Mouse (Mus musculus) hindbrain, embryonic 10.5 days (tissue): ENCODE results near the gene Calm1. TPM values are rescaled to one million over a fixed set of nuclear protein-coding genes. Genes with fewer than 3 reads are reported as not detected.
"Not testable (repeated sequence)": the region's sequence is repeated elsewhere in the genome, so short reads cannot be mapped to it uniquely, and the experiment has no call there.

Source experiments
- DNase-seq: peaks from one replicate; pipeline ENCODE4 v3.0.0-alpha.2; 2017; ENCODE audit warnings: low spot score
- H3K27ac ChIP-seq: fragments of 300-500 bp; sonication (generic); 2 replicates; pipeline ENCODE4 v1.5.1; 2016; ENCODE audit warnings: mild to moderate bottlenecking, moderate library complexity
- H3K27me3 ChIP-seq: fragments of 300-500 bp; sonication (generic); 2 replicates; pipeline ENCODE4 v1.6.1; 2016; ENCODE audit warnings: mild to moderate bottlenecking; ENCODE audit not compliant: poor library complexity, insufficient read depth, severe bottlenecking
- H3K36me3 ChIP-seq: fragments of 300-500 bp; sonication (generic); 2 replicates; pipeline ENCODE4 v1.6.1; 2016; ENCODE audit warnings: mild to moderate bottlenecking, moderate library complexity
- H3K4me1 ChIP-seq: fragments of 300-500 bp; sonication (generic); replicated peaks from 2 replicates; pipeline ENCODE4 v1.6.1; 2016; ENCODE audit warnings: mild to moderate bottlenecking
- H3K4me3 ChIP-seq: fragments of 300-500 bp; sonication (generic); 2 replicates; pipeline ENCODE4 v1.5.1; 2016; ENCODE audit warnings: mild to moderate bottlenecking, moderate library complexity
- H3K9me3 ChIP-seq: fragments of 300-500 bp; sonication (generic); 2 replicates; pipeline ENCODE4 v1.6.1; 2016; ENCODE audit warnings: mild to moderate bottlenecking, moderate library complexity
- WGBS: fragments of 180-500 bp; shearing (Covaris S2); methylation state at CpG from one replicate; pipeline ENCODE4 v1.1.7; 2016; 5-methylcytosine and 5-hydroxymethylcytosine counted together
- polyA plus RNA-seq: library from polyadenylated mRNA; unstranded; fragments of >200 nt; fragmentation: Nextera tagmentation; extraction: Ambion mirVana; gene quantifications from 2 replicates; pipeline ENCODE4 v1.2.1, GENCODE M21; 2016

Calm1 gene
- polyA plus RNA-seq, 1 experiment from 2014 or later, result 1,527 TPM

DNA sequence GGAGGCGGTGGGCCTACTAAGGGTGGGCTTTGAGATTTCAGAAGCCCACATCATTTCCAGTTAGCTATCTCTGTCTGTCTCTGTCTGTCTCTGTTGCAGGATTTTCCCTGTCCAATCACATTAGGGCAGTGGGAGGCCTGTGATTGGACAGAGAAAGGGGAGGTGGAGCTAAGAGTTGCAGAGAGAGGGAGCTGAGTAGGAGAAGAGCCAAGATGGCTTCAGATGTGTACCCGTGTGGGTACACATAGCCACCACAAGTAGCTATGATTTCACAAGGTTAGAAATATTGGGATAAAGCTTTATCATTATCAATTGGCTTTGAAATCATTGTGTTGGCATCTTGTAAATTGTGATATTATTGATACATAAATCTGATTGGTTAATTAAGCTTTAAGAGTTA is 17.9 kb downstream of the Calm1 start:
- not testable (repeated sequence) for H3K36me3 ChIP-seq, H3K27me3 ChIP-seq, DNase-seq, H3K27ac ChIP-seq, H3K4me3 ChIP-seq, H3K4me1 ChIP-seq, H3K9me3 ChIP-seq
- WGBS, result 96% methylated on average over 2 of the region's 2 CpGs

DNA sequence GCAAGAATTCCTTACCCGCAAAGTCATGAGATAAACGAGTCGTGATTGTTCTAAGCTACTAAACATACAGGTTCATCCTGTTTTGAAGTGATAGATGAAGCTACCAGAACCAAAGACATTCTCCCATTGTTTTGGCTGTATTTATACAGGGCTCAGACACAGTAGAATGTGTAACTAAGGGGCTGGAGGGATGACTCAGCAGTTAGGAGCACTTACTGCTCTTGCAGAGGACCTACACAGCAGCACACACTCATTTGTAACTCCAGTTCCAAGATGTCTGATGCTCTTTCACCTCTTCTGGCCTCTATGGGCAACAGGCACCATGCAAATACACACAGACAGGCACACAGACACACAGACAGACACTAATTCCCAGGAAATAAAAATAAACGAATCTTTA is 20.8 kb downstream of the Calm1 start:
- no peak for DNase-seq
- no peaks in the 10 kb centered on the region for H3K9me3 ChIP-seq

DNA sequence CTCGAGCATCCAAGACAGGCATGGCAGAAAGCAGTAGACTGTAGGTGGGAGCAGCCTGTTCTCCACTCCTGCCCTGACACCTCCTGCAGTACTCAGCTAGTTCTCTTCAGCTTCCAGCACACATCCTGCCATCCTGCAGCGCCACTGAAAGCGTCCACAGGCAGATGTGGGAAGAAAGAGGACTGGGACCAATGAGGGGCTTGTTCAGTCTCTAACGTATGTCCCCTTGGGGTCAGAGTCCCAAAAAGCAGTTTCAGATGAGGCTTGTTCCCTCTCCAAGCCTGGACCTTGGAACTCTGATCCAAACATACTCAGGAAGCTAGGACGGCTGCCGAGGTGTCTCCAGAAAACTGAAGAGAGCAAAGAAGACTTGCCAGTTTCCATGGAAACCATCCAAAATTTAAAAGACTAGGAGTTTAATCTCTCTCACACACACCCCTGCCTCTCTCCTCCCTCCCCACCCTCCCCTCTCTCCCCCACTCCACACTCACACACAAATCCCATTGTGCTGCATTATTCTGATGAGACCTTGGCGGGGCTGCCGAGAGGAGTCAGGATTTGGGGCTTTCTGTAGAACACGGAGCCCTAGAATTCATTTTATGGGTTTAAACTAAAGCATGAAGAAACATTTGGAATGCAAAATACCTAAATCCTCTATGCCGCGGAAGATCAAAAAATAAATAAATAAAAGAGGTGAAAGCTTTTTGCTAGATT is 22.5 kb downstream of the Calm1 start:
- Histone ChIP-seq H3K27ac (peak overlapping the region; percentile 66), H3K27me3 (no peaks in the 10 kb centered on the region), H3K9me3 (no peaks in the 10 kb centered on the region), H3K36me3 (no peaks in the 10 kb centered on the region), H3K4me3 (no peak overlapping the region; the same call in 1 of the 2 replicates), H3K4me1 (peaks cover 45% of the 10 kb centered on the region)
- WGBS, result 36% methylated on average over 11 of the region's 11 CpGs
- DNase-seq, result no peak

More for the DNA sequence above, 20.8 kb downstream of the Calm1 start:
- WGBS, result 86% methylated on average over 4 of the region's 4 CpGs
- Histone ChIP-seq H3K36me3 (no peaks in the 10 kb centered on the region), H3K27me3 (no peaks in the 10 kb centered on the region), H3K4me1 (peaks cover 29% of the 10 kb centered on the region), H3K27ac (no peak overlapping the region; the same call in 1 of the 2 replicates), H3K4me3 (no peak overlapping the region)

DNA sequence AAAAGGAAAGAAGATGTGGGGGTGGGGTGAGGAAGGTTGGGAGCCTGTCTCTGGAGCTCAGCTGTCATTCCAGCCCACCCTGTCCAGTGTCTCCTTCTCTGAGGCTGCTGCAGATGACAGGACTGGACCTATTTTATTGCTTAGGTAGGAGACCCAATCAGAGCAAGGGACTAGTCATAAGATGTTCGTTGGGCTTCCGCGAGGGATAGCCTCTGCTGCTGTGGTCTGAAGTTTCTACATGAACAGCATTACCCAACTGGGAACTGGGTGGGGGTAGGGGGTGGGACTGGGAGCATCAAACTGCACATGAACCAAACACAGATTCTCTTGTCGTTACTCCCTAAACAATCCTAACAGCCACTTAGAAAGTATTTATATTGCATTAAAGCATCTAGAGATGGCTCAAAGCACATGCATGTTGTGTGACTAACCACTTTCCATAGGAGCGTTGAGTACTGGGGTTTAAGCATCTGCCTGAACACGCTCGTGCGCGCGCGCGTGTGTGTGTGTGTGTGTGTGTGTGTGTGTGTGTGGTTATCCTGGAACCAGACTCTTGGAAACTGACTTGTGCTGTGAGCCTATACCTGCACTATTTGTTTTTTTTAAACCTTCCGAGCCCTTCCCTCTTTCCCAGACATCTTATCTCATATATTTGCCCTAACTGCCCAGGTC is 23.2 kb downstream of the Calm1 start:
- Histone ChIP-seq H3K4me3 (no peak overlapping the region; the same call in 1 of the 2 replicates), H3K36me3 (no peaks in the 10 kb centered on the region), H3K4me1 (peaks cover 51% of the 10 kb centered on the region), H3K27me3 (no peaks in the 10 kb centered on the region), H3K27ac (peak overlapping the region; percentile 66), H3K9me3 (no peaks in the 10 kb centered on the region)
- WGBS, result 89% methylated on average over 13 of the region's 13 CpGs
- no peak for DNase-seq

DNA sequence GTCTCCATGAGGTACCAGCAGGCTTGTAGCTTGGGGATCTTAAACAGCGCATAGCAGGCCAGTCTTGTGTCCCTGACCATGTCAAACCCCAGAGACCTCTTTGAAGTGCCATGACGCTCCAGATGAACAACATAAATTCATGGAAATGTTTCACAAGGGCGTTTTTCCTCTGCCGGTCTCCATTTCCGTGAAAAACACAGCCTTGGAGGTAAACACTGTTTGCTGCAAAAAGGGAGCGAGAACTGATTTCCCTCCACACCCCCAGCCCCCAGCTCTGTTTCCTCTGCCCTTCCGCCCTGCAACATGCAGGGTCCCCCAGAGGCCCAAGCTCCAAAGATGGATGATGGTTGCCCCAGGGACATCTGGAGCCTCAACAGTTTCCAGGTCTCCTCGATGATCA is 24.3 kb downstream of the Calm1 start:
- Histone ChIP-seq H3K36me3 (no peaks in the 10 kb centered on the region), H3K27ac (peak overlapping the region; percentile 66), H3K27me3 (no peaks in the 10 kb centered on the region), H3K9me3 (no peaks in the 10 kb centered on the region), H3K4me1 (peaks cover 62% of the 10 kb centered on the region), H3K4me3 (no peak overlapping the region)
- no peak for DNase-seq
- WGBS, result 76% methylated on average over 8 of the region's 8 CpGs

DNA sequence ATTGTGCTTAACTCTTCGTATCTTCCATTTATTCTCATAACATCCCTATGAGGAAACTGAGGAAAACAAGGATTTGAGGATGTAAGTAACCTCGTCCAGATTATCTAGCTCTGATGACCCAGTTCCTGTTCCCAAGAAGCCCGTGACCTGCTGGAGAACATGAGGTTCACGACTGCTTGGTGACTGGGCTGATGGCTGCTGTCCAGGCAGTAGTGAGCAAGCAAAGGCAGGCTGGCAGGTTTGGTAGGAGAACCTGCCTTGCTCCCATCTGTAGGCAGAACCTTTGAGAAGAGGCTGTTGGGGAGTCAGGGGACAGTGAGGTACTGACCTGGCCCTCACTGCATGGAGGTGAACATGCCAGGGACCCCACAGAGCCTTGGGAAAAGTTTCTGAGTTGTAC is 26.0 kb downstream of the Calm1 start:
- DNase-seq, result no peak
- Histone ChIP-seq H3K9me3 (no peaks in the 10 kb centered on the region), H3K4me3 (no peak overlapping the region), H3K27ac (peak overlapping the region; percentile 82), H3K4me1 (peaks cover 72% of the 10 kb centered on the region), H3K27me3 (no peaks in the 10 kb centered on the region), H3K36me3 (no peaks in the 10 kb centered on the region)
- WGBS, result 93% methylated on average over 4 of the region's 4 CpGs

DNA sequence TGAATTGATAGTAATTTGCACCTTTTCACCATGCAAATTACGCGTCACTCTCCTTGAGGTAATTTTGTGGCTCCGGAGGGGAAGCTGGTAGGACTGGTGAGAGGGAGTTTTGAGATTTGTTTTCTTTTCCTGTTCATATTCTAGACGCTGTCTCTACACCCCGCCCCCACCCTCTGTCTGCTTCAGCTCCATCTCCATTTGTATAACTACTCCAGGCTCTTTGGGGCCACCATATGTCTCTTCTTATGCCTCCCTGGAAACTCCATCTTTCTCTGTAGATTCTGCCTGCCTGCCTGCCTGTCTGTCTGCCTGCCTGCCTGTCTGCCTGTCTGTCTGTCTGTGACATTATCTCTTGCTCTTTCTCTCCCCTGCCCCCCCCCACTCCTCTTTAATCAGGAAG is 26.8 kb downstream of the Calm1 start:
- peaks cover 3% of the 10 kb centered on the region; the same call in 1 of the 2 replicates for H3K9me3 ChIP-seq
- peak overlapping the region; percentile 82 for H3K27ac ChIP-seq
- 71% methylated on average over 5 of the region's 5 CpGs for WGBS
- no peak overlapping the region for H3K4me3 ChIP-seq
- H3K36me3 ChIP-seq, result no peaks in the 10 kb centered on the region
- no peaks in the 10 kb centered on the region for H3K27me3 ChIP-seq
- no peak for DNase-seq
- peaks cover 72% of the 10 kb centered on the region for H3K4me1 ChIP-seq

DNA sequence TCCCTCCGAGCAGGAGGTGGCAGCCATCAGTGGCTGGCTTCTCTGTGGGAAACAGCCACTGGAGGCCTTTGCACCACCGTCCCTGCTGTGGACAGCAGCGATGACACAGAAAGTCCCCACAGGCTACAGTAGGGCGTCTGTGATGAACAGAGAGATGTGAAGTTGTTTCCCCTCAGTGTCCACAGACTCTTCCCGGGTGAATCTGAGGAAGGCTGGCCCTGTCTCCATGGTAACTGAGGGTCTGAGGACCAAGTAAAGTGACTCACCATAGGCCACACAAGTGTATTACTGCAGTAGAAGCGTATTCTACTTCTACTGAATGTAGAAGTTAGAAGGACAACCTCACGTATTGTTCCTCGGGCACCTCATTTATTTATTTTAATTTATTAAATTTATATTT is 27.4 kb downstream of the Calm1 start:
- Histone ChIP-seq H3K27ac (peak overlapping the region; percentile 82), H3K27me3 (no peaks in the 10 kb centered on the region)

DNA sequence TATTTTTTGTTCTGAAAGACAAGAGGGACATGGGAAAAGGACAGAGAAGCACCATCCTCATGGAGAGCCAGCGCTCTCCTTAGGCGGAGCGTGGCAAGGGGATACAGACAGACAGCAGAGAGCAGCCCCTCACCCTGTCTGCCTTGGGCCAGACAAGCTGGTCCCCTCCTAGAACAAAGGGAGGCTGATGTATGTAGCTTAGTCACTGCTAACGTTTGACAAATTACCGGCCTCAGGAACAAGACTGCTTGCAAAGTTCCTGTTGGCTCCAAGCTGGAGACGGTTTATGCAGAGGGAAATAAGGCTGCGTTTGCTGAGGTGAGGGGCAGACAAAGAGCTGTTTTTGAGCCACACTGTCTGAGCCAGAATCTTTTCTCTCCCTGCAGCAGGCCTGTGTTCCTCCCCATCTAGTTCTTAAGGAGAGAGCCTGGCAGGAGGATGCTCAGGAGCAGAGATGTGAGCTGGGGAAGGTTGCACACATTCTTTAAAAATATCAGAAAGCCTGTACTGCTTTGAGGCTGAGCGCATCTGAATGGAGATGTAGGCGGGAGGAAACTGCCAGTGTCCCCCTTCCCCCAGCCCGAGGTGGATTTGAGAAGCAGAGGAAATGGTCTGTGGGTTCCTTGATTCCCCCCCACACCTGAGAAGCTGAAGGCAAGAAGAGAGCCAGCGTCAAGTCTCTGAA is 28.9 kb downstream of the Calm1 start:
- Histone ChIP-seq H3K9me3 (peaks cover 5% of the 10 kb centered on the region; the same call in 1 of the 2 replicates), H3K4me1 (peaks cover 53% of the 10 kb centered on the region), H3K27ac (peak overlapping the region; percentile 88), H3K27me3 (no peaks in the 10 kb centered on the region), H3K4me3 (no peak overlapping the region), H3K36me3 (no peaks in the 10 kb centered on the region)
- peak; percentile 37 for DNase-seq
- WGBS, result 34% methylated on average over 11 of the region's 11 CpGs

More for the DNA sequence above, 27.4 kb downstream of the Calm1 start:
- H3K36me3 ChIP-seq, result no peaks in the 10 kb centered on the region
- peak; percentile 33 for DNase-seq
- H3K4me1 ChIP-seq, result peaks cover 67% of the 10 kb centered on the region
- peaks cover 5% of the 10 kb centered on the region; the same call in 1 of the 2 replicates for H3K9me3 ChIP-seq
- no peak overlapping the region for H3K4me3 ChIP-seq
- 65% methylated on average over 8 of the region's 8 CpGs for WGBS

DNA sequence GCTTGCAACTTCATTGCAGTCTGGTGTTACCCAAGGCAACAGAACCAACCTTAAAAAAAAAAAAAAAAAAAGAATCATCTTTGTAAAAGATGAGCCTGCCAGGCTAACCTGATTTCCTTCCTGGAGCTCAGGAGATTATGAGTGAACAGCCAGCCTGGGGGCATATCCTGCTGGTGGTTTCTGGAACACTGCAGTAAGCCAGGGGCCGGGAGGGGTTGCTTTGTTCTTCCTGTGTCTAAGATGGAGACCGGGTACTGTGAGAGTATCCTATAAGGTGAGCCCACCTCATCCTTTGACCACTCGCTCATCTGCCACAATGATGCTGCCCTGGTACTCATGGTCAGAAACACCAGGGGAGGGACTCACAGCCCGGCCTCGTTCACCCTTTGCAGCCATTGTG is 35.0 kb downstream of the Calm1 start:
- Histone ChIP-seq H3K4me3 (no peak overlapping the region), H3K27ac (peak overlapping the region; percentile 64; the same call in 1 of the 2 replicates), H3K36me3 (no peaks in the 10 kb centered on the region), H3K9me3 (peaks cover 5% of the 10 kb centered on the region; the same call in 1 of the 2 replicates), H3K4me1 (peaks cover 23% of the 10 kb centered on the region), H3K27me3 (no peaks in the 10 kb centered on the region)
- WGBS, result 87% methylated on average over 5 of the region's 5 CpGs
- DNase-seq, result no peak

DNA sequence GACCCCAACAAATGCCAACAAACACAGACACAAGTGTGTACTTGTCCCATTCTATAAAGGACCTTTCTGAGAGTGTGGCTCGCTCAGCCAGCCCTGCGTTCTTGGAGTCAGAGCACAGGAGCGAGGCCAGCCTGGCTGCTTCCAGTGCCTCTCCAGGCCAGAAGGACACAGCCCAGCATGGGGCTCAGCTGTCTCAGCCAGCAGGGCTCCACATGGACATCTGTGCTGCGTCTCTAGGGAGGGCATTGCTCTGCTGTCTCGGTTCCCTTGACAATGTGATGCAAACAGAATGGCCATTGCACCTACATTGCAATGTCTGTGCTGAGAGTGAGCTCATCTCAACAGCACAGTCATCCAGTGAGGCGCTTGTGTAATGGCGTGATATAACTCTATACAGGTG is 35.7 kb downstream of the Calm1 start:
- Histone ChIP-seq H3K9me3 (peaks cover 5% of the 10 kb centered on the region; the same call in 1 of the 2 replicates), H3K27me3 (no peaks in the 10 kb centered on the region), H3K4me1 (peaks cover 27% of the 10 kb centered on the region), H3K36me3 (no peaks in the 10 kb centered on the region), H3K27ac (peak overlapping the region; percentile 64), H3K4me3 (no peak overlapping the region)
- 74% methylated on average over 7 of the region's 7 CpGs for WGBS
- peak; percentile 25 for DNase-seq

DNA sequence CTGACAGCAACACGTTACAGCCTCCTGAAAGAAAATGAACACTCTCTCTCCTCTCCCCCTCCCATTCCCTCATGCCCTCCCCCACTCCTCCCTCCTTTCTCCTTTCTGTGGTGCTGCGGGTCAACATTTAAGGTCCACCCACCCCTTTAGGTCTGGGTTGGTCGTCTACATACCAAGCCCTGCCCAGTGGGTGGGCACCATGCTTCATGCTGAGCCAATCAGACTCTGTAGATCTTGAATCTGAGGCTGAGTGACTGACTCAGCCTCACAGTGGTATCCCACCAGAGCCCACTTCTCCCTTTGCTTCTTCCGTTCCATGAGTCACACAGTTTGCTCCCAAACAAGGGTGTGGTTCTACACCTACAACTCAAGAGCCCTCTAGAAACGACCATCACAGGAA is 36.2 kb downstream of the Calm1 start:
- Histone ChIP-seq H3K9me3 (peaks cover 5% of the 10 kb centered on the region; the same call in 1 of the 2 replicates), H3K27me3 (no peaks in the 10 kb centered on the region), H3K27ac (no peak overlapping the region), H3K36me3 (no peaks in the 10 kb centered on the region), H3K4me3 (no peak overlapping the region), H3K4me1 (peaks cover 28% of the 10 kb centered on the region)
- no peak for DNase-seq
- WGBS, result 59% methylated on average over 5 of the region's 5 CpGs

DNA sequence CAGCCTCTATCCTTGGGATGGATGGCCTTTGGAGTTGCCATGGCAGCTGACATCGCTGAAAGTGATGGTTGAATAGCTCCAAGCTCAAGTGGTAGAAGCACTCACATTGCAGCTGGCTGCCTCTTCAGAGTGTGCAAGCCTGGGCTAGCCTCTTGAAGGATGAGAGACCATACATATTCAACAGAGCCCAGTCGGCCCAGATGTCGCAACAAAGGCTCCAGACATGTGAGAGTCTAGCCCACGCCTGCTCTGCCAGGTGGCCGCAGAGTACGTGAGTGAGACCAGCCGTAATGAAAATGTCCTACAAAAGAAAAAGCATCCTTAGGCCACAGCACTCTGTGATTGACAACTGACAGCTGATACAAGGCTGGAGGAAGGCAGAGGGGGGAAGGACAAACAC is 40.2 kb downstream of the Calm1 start:
- Histone ChIP-seq H3K27ac (peak overlapping the region; percentile 46), H3K36me3 (no peaks in the 10 kb centered on the region), H3K27me3 (no peaks in the 10 kb centered on the region), H3K4me3 (no peak overlapping the region), H3K9me3 (no peaks in the 10 kb centered on the region), H3K4me1 (peaks cover 42% of the 10 kb centered on the region)
- DNase-seq, result peak; percentile 26
- WGBS, result 70% methylated on average over 7 of the region's 7 CpGs
